Mouse (Mus musculus): ENCODE data around the gene Slc25a39. TPM values are rescaled to one million over a fixed set of nuclear protein-coding genes. Genes with fewer than 3 reads are reported as not detected.

The Slc25a39 gene
- polyA plus RNA-seq, 1 experiment from 2014 or later, result 234 TPM

DNA sequence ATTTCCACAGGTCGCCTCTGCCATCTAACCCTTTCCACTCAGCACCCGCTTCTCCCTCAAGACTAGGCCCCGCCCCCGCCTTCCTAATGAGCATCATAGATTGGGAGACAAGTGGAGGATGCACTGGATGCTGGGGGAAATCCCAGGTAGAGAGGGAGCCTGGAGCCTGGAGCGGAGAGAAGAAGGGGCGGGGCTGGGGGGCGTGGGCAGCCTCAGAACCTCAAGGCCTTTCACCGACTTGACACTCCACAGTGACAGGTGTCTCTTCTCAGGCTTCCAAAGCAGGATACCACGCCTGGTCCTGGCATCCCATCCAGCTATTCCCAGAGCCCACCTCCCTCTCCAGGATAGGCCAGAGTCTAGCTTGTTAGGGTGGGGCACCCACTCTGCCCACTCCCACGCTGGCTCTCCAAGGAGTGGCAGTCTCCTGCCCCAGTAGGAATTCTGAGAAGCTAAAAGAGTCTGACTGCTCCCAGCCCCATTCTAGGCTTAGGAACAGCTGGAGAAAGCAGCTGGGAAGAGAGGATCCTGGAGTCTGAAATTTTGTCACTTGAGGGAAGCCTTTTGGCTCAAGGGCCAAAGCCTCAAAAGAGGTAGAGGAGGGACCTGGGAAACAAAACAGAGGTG is 37.6 kb upstream of the Slc25a39 start:
- Histone ChIP-seq H3K4me1 (replicated peaks; ENCODE audit: control insufficient read depth, insufficient read depth, low read length) (peaks cover 42% of the 10 kb centered on the region), H3K9ac (ENCODE audit: low read length) (no peak overlapping the region), H3K4me2 (ENCODE audit: low read depth, low read length) (peak overlapping the region; percentile 83), H3K36me3 (ENCODE audit: control insufficient read depth, insufficient read depth, low read length) (peaks cover 18% of the 10 kb centered on the region), H3K9me3 (ENCODE audit: control insufficient read depth, low read length) (no peaks in the 10 kb centered on the region), H3K27me3 (ENCODE audit: control insufficient read depth, insufficient read depth, low read depth, low read length) (no peaks in the 10 kb centered on the region), H3K4me3 (ENCODE audit: low read length) (peak overlapping the region; percentile 88; the same call in 1 of the 2 replicates), H3K27ac (ENCODE audit: low read length) (peak overlapping the region; percentile 89)
- peak; percentile 49 for ATAC-seq (ENCODE audit: low read depth)
- WGBS, result 16% methylated on average over 10 of the region's 10 CpGs

DNA sequence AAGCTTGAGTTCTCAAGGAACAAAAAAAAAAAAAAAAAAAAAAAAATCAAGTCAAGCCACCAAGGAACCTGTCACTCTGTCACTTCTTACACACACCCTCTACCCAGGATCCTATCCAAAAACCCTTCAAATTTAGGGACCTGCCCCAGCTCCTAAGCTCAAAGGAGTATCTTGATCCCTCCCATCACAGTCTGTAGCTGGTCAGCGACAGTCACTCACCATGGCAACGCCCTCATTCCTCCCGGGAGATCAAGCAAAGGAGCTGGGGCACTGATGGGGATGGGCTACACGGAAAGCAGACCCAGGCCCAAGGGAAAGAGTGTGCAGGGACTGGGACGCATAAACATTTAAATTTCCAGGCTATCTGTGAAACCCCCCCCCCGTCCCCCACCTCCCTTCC is 37.0 kb upstream of the Slc25a39 start:
- Histone ChIP-seq H3K9ac (ENCODE audit: low read length) (no peak overlapping the region), H3K4me2 (ENCODE audit: low read depth, low read length) (no peak overlapping the region), H3K27me3 (ENCODE audit: control insufficient read depth, insufficient read depth, low read depth, low read length) (no peaks in the 10 kb centered on the region), H3K4me3 (ENCODE audit: low read length) (no peak overlapping the region), H3K9me3 (ENCODE audit: control insufficient read depth, low read length) (no peaks in the 10 kb centered on the region), H3K4me1 (replicated peaks; ENCODE audit: control insufficient read depth, insufficient read depth, low read length) (peaks cover 42% of the 10 kb centered on the region), H3K27ac (ENCODE audit: low read length) (peak overlapping the region; percentile 89; the same call in 1 of the 2 replicates), H3K36me3 (ENCODE audit: control insufficient read depth, insufficient read depth, low read length) (peaks cover 23% of the 10 kb centered on the region)
- 15% methylated on average over 6 of the region's 6 CpGs for WGBS
- no peak for ATAC-seq (ENCODE audit: low read depth)

DNA sequence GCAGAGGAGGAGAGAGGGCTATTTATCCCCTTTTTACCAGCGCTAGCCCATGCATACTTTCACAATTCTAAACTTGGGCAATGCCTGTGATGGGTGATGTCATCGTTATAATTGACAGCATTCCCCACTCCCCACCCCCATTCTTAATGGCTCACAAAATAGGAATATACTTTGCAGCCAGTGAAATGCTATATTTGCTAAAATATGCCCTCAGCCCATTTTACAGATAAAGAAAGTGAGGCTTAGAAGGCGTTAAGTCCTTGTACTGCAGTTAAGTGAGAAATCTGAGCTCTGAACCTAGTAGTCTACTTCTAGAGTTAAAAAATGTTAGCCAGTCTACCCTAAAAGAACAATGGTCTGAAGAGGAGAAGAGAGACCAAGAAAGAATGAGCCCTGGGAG is 36.6 kb upstream of the Slc25a39 start:
- H3K4me1 ChIP-seq (replicated peaks; ENCODE audit: control insufficient read depth, insufficient read depth, low read length), result peaks cover 42% of the 10 kb centered on the region
- H3K4me2 ChIP-seq (ENCODE audit: low read depth, low read length), result no peak overlapping the region

DNA sequence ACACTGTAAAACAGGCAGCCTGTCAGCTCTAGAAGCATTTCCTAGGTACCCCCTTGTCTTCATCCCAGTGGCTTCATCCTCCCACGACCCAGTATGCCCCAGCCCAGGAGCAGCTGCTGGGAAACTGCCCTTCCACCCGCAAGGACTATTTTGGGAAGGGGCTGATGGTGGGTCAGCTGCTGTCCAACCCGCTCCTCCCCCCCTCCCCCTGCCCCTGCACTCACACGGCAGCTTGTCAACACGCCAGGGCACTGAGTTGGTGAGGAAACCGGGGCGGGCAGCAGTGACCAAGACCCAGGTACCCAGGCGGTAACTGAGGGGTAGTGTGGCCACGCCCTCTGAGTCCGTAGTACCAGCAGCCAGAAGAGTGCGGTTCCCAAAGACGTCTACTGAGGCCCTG is 36.0 kb upstream of the Slc25a39 start:
- H3K36me3 ChIP-seq (ENCODE audit: control insufficient read depth, insufficient read depth, low read length), result peaks cover 28% of the 10 kb centered on the region
- H3K4me2 ChIP-seq (ENCODE audit: low read depth, low read length), result no peak overlapping the region
- WGBS, result 69% methylated on average over 12 of the region's 12 CpGs
- no peaks in the 10 kb centered on the region for H3K9me3 ChIP-seq (ENCODE audit: control insufficient read depth, low read length)
- no peak overlapping the region for H3K9ac ChIP-seq (ENCODE audit: low read length)
- no peak overlapping the region for H3K27ac ChIP-seq (ENCODE audit: low read length)
- H3K4me1 ChIP-seq (replicated peaks; ENCODE audit: control insufficient read depth, insufficient read depth, low read length), result peaks cover 39% of the 10 kb centered on the region
- no peak for ATAC-seq (ENCODE audit: low read depth)
- no peak overlapping the region for H3K4me3 ChIP-seq (ENCODE audit: low read length)
- no peaks in the 10 kb centered on the region for H3K27me3 ChIP-seq (ENCODE audit: control insufficient read depth, insufficient read depth, low read depth, low read length)

More for the DNA sequence above, 36.6 kb upstream of the Slc25a39 start:
- no peak for ATAC-seq (ENCODE audit: low read depth)
- H3K27me3 ChIP-seq (ENCODE audit: control insufficient read depth, insufficient read depth, low read depth, low read length), result no peaks in the 10 kb centered on the region
- no peak overlapping the region for H3K27ac ChIP-seq (ENCODE audit: low read length)
- no peaks in the 10 kb centered on the region for H3K9me3 ChIP-seq (ENCODE audit: control insufficient read depth, low read length)
- H3K9ac ChIP-seq (ENCODE audit: low read length), result no peak overlapping the region
- no peak overlapping the region for H3K4me3 ChIP-seq (ENCODE audit: low read length)
- 81% methylated on average over 3 of the region's 3 CpGs for WGBS
- H3K36me3 ChIP-seq (ENCODE audit: control insufficient read depth, insufficient read depth, low read length), result peaks cover 25% of the 10 kb centered on the region

DNA sequence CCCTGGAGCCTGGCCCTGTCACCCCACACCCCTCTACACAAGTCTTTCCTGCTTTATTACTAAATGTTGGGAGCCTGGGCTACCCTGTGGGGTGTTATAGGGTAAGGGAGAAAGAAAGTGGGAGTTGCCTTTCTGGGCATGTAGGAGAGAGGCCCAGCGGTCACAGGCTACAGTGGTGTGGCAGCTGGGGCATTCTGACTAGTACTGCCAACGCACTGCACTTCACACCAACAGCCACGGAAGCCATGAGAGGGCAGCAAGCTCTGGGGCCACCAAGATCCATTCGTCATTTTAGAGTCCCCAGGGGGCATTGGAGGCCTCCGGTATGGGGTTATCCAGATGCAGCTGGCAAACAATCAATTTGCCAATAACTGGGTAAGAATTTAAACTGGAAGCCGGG is 34.3 kb upstream of the Slc25a39 start:
- peaks cover 42% of the 10 kb centered on the region for H3K4me1 ChIP-seq (replicated peaks; ENCODE audit: control insufficient read depth, insufficient read depth, low read length)
- H3K9me3 ChIP-seq (ENCODE audit: control insufficient read depth, low read length), result no peaks in the 10 kb centered on the region
- H3K4me3 ChIP-seq (ENCODE audit: low read length), result no peak overlapping the region
- no peak overlapping the region for H3K4me2 ChIP-seq (ENCODE audit: low read depth, low read length)
- 83% methylated on average over 6 of the region's 6 CpGs for WGBS
- peaks cover 28% of the 10 kb centered on the region for H3K36me3 ChIP-seq (ENCODE audit: control insufficient read depth, insufficient read depth, low read length)
- no peak for ATAC-seq (ENCODE audit: low read depth)
- H3K27me3 ChIP-seq (ENCODE audit: control insufficient read depth, insufficient read depth, low read depth, low read length), result no peaks in the 10 kb centered on the region
- no peak overlapping the region for H3K27ac ChIP-seq (ENCODE audit: low read length)
- no peak overlapping the region for H3K9ac ChIP-seq (ENCODE audit: low read length)

DNA sequence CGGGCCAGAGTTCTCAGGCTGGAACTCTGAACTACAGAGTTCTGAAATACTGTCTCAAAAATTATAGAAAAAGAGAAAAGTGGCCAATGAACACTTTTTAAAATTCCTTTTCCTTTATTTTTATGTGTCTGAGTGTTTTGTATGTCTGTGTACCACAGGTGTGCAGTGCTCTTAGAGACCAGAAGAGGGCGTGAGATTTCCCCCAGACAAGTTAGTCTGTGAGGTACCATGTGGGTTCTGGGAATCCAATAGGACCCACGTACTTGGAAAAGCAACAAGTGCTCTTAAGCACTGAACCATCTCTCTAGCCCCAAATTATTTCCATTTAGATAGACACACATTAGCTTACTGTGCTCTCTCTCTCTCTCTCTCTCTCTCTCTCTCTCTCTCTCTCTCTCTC is 33.7 kb upstream of the Slc25a39 start:
- Histone ChIP-seq H3K4me3 (ENCODE audit: low read length) (no peak overlapping the region), H3K27ac (ENCODE audit: low read length) (no peak overlapping the region), H3K27me3 (ENCODE audit: control insufficient read depth, insufficient read depth, low read depth, low read length) (no peaks in the 10 kb centered on the region), H3K4me2 (ENCODE audit: low read depth, low read length) (no peak overlapping the region), H3K9me3 (ENCODE audit: control insufficient read depth, low read length) (no peaks in the 10 kb centered on the region), H3K9ac (ENCODE audit: low read length) (no peak overlapping the region), H3K36me3 (ENCODE audit: control insufficient read depth, insufficient read depth, low read length) (peaks cover 28% of the 10 kb centered on the region), H3K4me1 (replicated peaks; ENCODE audit: control insufficient read depth, insufficient read depth, low read length) (peaks cover 41% of the 10 kb centered on the region)
- ATAC-seq (ENCODE audit: low read depth), result no peak
- 75% methylated on average over 3 of the region's 3 CpGs for WGBS

DNA sequence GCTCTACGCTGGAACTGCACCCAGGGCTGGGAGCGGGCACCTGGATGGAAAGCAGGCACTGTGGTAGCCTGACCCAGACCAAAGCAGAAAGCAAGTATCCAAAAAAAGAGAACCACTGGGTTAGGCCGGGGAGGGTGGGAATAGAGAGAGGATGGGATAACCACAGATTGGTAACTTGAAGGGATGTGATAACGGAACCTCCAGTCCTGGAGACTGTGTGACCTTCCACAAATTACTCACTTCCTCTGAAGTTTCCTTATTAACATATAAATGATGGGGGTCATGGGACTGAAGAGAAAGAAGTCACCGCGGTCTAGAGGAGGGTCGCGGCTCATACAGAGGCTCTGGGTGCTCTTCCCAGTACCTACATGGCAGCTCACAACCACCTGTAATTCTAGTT is 32.5 kb upstream of the Slc25a39 start:
- WGBS, result 92% methylated on average over 8 of the region's 8 CpGs
- H3K4me3 ChIP-seq (ENCODE audit: low read length), result no peak overlapping the region
- no peaks in the 10 kb centered on the region for H3K9me3 ChIP-seq (ENCODE audit: control insufficient read depth, low read length)
- H3K36me3 ChIP-seq (ENCODE audit: control insufficient read depth, insufficient read depth, low read length), result peaks cover 39% of the 10 kb centered on the region
- no peak overlapping the region for H3K27ac ChIP-seq (ENCODE audit: low read length)
- H3K4me1 ChIP-seq (replicated peaks; ENCODE audit: control insufficient read depth, insufficient read depth, low read length), result peaks cover 31% of the 10 kb centered on the region
- no peak overlapping the region for H3K4me2 ChIP-seq (ENCODE audit: low read depth, low read length)
- no peaks in the 10 kb centered on the region for H3K27me3 ChIP-seq (ENCODE audit: control insufficient read depth, insufficient read depth, low read depth, low read length)
- no peak for ATAC-seq (ENCODE audit: low read depth)
- no peak overlapping the region for H3K9ac ChIP-seq (ENCODE audit: low read length)

DNA sequence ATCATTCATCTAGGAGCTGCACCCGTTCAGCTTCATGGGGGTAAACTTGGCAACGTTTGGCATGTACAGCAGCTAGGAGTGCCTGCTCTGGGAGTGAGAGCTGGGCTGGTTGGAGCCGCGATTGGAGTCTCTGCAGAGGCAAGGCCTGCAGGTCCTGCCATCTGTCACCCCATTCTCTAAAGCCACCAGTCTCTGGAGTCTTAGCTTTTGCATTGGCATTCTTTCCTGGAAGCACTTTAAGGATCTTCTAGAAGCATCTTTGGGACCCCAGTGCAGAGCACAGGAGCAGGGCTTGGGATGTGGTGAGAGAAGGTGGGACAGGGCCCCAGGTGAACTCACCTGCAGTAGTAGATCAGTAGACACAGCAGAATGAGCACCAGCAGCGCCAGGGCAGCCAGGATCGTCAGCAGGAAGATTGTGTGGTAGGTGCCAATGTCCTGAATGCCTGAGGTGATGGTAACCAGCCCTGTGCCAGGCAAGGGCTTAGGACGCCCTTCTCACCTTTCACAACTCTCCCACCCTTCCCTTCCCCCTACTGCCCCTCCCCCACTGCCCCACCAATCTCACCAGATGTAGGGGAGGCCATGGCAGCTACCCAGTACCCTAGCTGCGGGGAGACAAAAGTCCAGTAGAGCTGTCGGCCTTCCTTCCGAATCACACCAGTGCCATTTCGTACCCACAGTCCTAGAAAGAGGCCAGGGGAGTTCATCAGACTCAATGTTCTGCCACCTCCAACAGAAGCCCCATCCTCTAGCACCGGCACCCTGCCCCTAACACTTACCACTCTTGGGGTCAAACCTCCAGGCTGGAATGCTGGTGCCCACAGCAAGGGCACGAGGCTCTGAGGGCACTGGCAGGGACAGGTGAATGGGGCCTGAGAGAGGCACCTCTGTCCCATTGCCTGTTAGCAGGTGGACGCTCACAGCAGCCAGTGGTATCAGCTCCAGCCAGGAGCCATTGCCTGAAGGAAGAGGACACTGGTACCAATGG is 31.6 kb upstream of the Slc25a39 start:
- Histone ChIP-seq H3K9ac (ENCODE audit: low read length) (no peak overlapping the region), H3K27ac (ENCODE audit: low read length) (no peak overlapping the region), H3K36me3 (ENCODE audit: control insufficient read depth, insufficient read depth, low read length) (peaks cover 41% of the 10 kb centered on the region), H3K4me2 (ENCODE audit: low read depth, low read length) (no peak overlapping the region), H3K27me3 (ENCODE audit: control insufficient read depth, insufficient read depth, low read depth, low read length) (no peaks in the 10 kb centered on the region), H3K9me3 (ENCODE audit: control insufficient read depth, low read length) (no peaks in the 10 kb centered on the region), H3K4me1 (replicated peaks; ENCODE audit: control insufficient read depth, insufficient read depth, low read length) (peaks cover 23% of the 10 kb centered on the region), H3K4me3 (ENCODE audit: low read length) (no peak overlapping the region)
- 77% methylated on average over 14 of the region's 14 CpGs for WGBS
- ATAC-seq (ENCODE audit: low read depth), result no peak

All from lung, embryonic 16.5 days (tissue).